Mouse (Mus musculus): Measurements from ENCODE around the gene Casp7.

GRCm38 (mm10) chr19:56367778-56368177 is 29.2 kb upstream of the Casp7 start:
- TF ChIP-seq CTCF (IDR thresholded peaks at IDR 0.05; ENCODE audit: low read depth) (no peak), EP300 (optimal IDR thresholded peaks at IDR 0.05) (no peak)
